Mouse (Mus musculus) spleen, postnatal 4 days (tissue): ENCODE data around the gene Grik4.
"Not testable (repeated sequence)": the region's sequence is repeated elsewhere in the genome, so short reads cannot be mapped to it uniquely, and the experiment has no call there.

Experiments used
- DNase-seq, 2 experiments: peaks; one replicate each; pipeline ENCODE4 v3.0.0; 2022; ENCODE audit warnings: low spot score in 2 of 2

The Grik4 gene

GRCm38 (mm10) chr9:42943781-42944535, at the start of gene Grik4:
Gene Grik4 (minus strand): TSS chr9:42944493.
- DNase-seq: peak in 1 of 2 experiments; percentile 65

DNA sequence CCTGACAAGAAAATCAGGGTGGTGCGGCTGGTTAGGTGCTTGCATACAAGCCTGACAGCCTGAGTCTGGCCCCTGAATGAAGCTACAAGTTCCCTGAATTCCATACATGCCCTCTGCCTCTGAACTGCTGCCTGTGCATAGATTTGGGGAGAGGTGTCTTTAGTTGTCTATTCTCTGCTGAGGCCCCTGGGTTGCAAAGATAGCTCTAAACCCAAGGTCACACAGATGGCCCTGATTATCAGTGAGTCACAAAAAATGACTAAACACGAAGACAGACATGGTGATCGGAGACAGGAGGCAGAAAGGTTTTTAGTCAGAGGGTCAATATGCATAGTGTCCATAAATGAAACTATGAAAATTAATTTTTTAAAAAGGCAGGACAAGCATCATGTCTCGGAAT, 49.4 kb upstream of the Grik4 start:
- no peak for DNase-seq

- DNase-seq: no peak
These were observed 43.7 kb upstream of the Grik4 start for GRCm38 (mm10) chr9:42987988-42988387.

- DNase-seq: no peak
These were observed 24.7 kb upstream of the Grik4 start for GRCm38 (mm10) chr9:42968894-42969521.

- no peak for DNase-seq
These were observed 23.4 kb upstream of the Grik4 start for GRCm38 (mm10) chr9:42967731-42968130.

DNA sequence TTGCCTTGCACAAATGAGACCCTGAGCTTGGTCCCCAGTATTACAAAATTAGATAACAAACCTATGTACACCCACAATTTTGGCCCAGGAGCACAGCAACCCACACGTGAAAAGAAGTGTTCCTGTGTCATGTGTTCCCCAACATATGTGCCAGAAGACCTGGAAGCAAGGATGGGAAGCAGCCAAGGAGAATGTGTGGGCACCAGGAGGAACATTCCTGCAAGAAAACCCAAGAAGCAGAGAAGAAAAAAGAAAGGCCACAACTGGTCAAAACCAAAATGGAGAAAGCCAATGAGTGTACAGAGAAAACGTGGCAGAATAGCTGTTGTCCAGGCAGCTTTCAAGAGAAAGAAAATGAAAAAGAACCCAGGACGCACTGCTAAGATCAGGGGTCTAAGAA, 20.5 kb upstream of the Grik4 start:
- DNase-seq: not testable (repeated sequence)

DNA sequence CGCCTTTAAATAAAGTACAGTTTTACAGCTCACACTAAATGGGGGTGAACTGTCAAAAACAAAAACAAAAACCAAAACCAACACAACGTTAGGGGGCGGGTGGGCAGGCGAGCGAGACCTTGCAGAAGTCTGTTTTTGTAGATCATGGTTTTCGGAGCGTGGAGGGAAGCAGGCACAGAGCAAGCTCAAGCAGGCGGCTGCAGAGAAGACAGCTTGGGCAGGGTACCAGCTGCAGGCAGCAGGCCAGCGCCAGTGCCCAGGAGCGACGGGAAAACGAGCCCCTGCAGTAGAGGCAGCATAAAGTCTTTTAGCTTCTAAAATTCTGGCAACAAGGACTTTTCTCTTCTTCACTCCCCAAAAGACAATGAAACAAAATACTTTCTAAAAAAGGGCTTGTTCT, 20.1 kb upstream of the Grik4 start:
- DNase-seq: no peak

GRCm38 (mm10) chr9:42962506-42962905, 18.2 kb upstream of the Grik4 start:
- no peak for DNase-seq

- no peak for DNase-seq
These were observed 14.1 kb upstream of the Grik4 start for GRCm38 (mm10) chr9:42958401-42958800.

GRCm38 (mm10) chr9:42948381-42948780, 4.1 kb upstream of the Grik4 start:
- DNase-seq: no peak

- DNase-seq: no peak
These were observed 881 bp upstream of the Grik4 start for GRCm38 (mm10) chr9:42945174-42945573.

DNA sequence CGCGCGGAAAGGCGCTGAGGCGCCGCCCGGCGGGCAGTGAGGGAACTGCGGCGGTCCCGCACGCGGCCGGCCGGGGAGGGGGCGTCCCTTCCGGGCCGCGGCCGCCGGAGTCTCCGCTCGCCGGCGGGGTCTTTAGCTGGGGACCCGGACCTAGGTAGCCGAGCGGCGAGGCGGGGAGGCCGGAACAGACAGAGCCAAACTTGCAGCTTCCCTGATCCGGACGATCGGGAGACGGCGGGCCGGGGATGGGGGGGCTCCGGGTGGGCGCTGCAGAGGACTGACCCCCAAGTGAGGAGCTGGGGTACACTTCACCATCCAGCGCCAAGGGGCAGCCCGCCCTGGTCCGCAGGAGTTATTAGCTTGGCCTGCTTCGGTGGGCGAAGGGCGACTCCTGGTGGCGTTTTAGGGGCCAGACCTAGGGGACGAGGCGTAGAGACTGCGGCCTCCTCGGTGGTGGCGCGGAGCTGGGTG, 278 bp upstream of the Grik4 start:
- DNase-seq: peak; percentile 69 to 88

- no peak for DNase-seq
These were observed 1.2 kb downstream of the Grik4 start for GRCm38 (mm10) chr9:42943057-42943529.

DNA sequence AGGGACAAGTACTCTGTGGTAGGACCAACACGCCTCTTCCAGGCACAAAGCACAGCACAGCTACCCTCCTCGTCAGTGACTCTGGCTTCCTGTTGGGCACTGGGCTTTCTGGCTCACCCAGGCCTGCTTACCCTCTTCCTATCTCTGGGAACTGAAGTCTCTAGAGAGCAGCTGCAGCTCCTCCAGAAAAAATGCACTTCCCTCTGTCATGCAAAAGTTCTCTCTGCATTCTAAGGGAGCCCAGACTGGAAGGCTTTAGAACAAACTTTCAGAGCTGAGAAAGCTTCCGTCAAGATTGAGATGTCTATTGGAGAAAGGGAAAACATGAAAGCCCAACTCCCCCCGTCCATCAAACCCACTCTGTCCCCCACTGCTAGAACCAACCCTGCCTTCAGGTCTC, 2.1 kb downstream of the Grik4 start:
- no peak for DNase-seq

DNA sequence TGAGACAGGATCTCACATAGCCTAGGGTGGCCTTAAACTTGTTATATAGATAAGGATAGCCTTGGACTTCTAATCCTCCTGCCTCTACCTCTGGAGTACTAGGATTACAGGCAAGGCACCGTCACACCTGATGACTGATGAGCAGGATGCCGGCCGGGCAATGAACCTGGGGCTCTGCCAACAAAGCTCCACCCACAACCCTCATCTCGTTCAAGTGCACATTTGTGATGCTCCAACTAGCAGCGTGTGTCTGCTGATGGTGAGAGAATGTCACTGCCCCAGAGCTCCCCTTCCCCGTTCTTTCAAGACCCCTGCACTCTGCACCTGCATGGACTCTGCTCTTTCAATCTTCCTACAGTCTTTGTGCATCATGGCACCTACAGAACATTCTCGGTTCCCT, 12.1 kb downstream of the Grik4 start:
- no peak for DNase-seq

DNA sequence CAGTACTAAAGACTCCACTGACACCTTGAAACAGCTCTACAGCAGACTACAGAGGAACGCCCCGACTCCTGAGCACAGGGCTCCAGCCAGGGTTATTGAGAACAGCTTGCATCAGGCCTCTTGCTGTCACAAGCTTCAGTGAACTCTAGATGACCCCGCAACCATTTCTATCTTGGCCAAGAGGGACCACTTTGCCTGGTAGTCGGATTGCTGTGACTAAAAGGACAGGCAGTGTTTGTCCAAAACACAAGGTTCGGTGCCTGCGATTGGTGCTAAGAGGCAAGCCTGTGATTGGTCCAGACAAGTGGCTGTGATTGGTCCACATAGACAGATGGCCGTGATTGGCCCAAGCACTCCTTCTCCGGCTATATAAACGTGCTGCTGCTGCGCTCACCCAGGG, 16.8 kb downstream of the Grik4 start:
- DNase-seq: no peak

- no peak for DNase-seq
These were observed 17.7 kb downstream of the Grik4 start for GRCm38 (mm10) chr9:42926564-42926963.

DNA sequence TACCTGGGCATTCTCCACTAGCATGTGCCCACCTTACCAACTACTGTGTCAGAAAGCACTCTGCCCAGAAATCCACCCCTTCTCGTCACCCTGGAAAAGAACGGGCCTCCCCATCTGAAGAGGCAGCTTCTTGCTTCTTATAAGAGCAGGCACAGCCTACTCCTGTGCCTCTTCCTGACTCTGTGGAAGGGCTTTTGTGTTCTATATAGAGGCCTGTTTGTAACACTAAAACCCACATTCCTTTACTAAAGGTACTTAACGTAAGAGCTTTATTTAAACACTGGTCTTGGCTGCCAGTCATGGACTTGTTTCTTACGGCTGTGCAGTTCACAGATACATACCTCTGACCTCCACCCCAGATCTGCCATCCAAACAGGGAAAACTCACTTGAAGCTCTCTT, 22.5 kb downstream of the Grik4 start:
- DNase-seq: no peak

- no peak for DNase-seq
These were observed 24.1 kb downstream of the Grik4 start for GRCm38 (mm10) chr9:42920190-42920589.

DNA sequence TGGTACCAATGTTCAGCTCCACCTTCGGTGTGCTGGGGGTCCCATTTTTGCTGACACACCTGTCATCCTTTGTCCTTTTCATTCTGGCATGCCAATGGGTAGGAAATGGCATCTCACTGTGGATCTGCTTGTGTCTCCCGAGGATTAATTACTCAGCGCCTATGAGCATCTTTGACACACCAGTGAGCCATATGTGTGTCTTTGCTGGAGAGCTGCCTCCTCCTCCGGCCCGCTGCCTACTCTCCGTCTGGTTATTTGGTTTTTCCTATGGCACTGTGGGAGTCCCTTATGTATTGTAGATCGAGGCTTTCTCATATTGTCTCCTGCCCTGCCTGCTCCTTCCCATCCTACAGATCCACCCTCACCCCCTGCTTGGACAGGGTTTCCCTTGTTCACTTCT, 26.4 kb downstream of the Grik4 start:
- DNase-seq: no peak

- DNase-seq: no peak
These were observed 31.1 kb downstream of the Grik4 start for GRCm38 (mm10) chr9:42913201-42913600.

- DNase-seq: no peak
These were observed 35.5 kb downstream of the Grik4 start for GRCm38 (mm10) chr9:42908657-42909313.

DNA sequence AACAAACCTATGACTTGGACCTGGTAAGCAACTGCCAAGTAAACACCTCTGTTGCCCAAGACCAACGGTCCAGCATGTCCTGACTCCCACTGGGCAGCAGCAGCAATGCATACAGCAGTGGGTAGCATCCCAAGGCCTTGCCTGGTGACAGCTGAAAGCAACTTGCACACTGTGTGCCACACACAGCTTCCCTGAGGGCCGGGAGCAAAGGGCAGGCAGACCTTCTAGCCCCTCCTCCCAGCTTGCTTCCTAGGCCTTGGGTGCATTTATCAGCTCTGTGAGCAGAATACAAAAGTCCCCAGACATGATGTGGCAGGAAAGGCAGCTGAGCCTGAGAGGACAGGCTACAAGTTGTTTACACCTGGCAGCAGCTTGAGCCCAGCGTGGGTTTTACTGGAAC, 37.3 kb downstream of the Grik4 start:
- DNase-seq: no peak
